Mouse (Mus musculus) embryonic facial prominence, embryonic 12.5 days (tissue): Measurements from ENCODE around the gene Mcrip1. TPM values are rescaled to one million over a fixed set of nuclear protein-coding genes. Genes with fewer than 3 reads are reported as not detected.

Source experiments
- ATAC-seq: fragments of 200-750 bp; cut with Nextera tagmentation; 2 replicates; pipeline ENCODE4 v1.8.0; 2017; ENCODE audit not compliant: insufficient number of reproducible peaks, insufficient read depth, low FRiP score, low TSS enrichment
- H3K27ac ChIP-seq: fragments of 300-500 bp; sonication (generic); 2 replicates; pipeline ENCODE4 v1.5.1; 2016; ENCODE audit warnings: mild to moderate bottlenecking
- H3K27me3 ChIP-seq: fragments of 300-500 bp; sonication (generic); 2 replicates; pipeline ENCODE4 v1.6.1; 2016; ENCODE audit warnings: mild to moderate bottlenecking, moderate library complexity
- H3K36me3 ChIP-seq: fragments of 300-500 bp; sonication (generic); 2 replicates; pipeline ENCODE4 v1.6.1; 2016; ENCODE audit warnings: mild to moderate bottlenecking
- H3K4me1 ChIP-seq: fragments of 300-500 bp; sonication (generic); 2 replicates; pipeline ENCODE4 v1.6.1; 2016
- H3K4me2 ChIP-seq: fragments of 300-500 bp; sonication (generic); replicated peaks from 2 replicates; pipeline ENCODE4 v1.6.1; 2016; ENCODE audit warnings: mild to moderate bottlenecking, moderate library complexity
- H3K4me3 ChIP-seq: fragments of 300-500 bp; sonication (generic); 2 replicates; pipeline ENCODE4 v1.5.1; 2016; ENCODE audit warnings: mild to moderate bottlenecking
- H3K9ac ChIP-seq: fragments of 300-500 bp; sonication (generic); 2 replicates; pipeline ENCODE4 v1.6.1; 2016; ENCODE audit warnings: mild to moderate bottlenecking, moderate library complexity
- H3K9me3 ChIP-seq: fragments of 300-500 bp; sonication (generic); 2 replicates; pipeline ENCODE4 v1.6.1; 2016; ENCODE audit warnings: mild to moderate bottlenecking, moderate library complexity
- WGBS: fragments of 180-500 bp; shearing (Covaris S2); methylation state at CpG from one replicate; pipeline ENCODE4 v1.1.7; 2016; 5-methylcytosine and 5-hydroxymethylcytosine counted together
- polyA plus RNA-seq: library from polyadenylated mRNA; unstranded; fragments of >200 nt; fragmentation: Nextera tagmentation; extraction: Ambion mirVana; gene quantifications from 2 replicates; pipeline ENCODE4 v1.2.1, GENCODE M21; 2016

The Mcrip1 gene
- polyA plus RNA-seq, 1 experiment from 2014 or later, result 234 TPM

DNA sequence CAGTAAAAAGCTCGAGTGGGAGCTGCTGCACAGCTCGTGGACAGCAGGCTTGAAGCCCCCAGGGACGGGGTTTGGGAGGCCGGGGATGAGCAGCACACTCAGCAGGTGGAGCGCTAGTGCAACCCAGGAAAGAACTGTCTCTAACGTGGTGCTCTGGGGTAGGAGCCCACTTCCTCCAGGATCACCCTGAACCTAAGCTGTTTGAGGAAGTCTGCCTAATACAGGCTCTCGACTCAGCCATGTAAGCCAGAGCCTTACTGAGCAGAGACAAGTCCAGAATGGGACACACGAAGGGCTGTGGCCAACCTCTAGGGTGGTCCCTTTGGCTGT lies 10.6 kb downstream of the Mcrip1 start:
- Histone ChIP-seq H3K4me1 (peaks cover 24% of the 10 kb centered on the region), H3K4me2 (no peak overlapping the region), H3K9ac (0 out of 2 replicates have a peak overlapping the region, but pooled peaks have one; percentile 1), H3K9me3 (no peaks in the 10 kb centered on the region), H3K4me3 (no peak overlapping the region), H3K27ac (peak overlapping the region; percentile 14), H3K36me3 (peaks cover 25% of the 10 kb centered on the region), H3K27me3 (peaks cover 5% of the 10 kb centered on the region)
- peak; percentile 17; the same call in 1 of the 2 replicates for ATAC-seq
- WGBS, result 55% methylated on average over 8 of the region's 8 CpGs

DNA sequence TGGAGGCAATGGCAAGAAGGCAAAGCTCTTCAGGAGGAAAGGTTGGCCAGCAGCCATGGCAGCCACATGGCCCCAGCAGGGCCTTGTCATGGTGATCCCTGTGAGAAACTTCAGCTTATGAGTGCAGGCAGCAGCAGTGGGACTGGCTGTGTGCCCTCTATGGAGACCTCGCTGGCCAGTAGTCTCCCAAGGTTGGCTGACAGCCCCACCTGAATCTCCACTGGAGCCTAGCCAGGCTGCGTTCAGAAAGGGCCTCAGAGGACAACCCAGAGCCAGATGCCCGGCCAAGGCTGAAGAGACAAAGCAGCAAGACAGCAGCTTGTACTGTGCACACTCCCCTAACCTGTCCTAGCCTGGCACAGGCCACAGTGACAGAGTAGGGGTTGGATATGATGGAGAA lies 11.0 kb downstream of the Mcrip1 start:
- H3K4me2 ChIP-seq, result no peak overlapping the region
- peaks cover 21% of the 10 kb centered on the region for H3K36me3 ChIP-seq
- H3K27me3 ChIP-seq, result peaks cover 7% of the 10 kb centered on the region
- H3K9ac ChIP-seq, result no peak overlapping the region
- no peak overlapping the region for H3K4me3 ChIP-seq
- 81% methylated on average over 3 of the region's 3 CpGs for WGBS
- H3K4me1 ChIP-seq, result peaks cover 24% of the 10 kb centered on the region
- no peak for ATAC-seq
- H3K9me3 ChIP-seq, result no peaks in the 10 kb centered on the region
- peak overlapping the region; percentile 14; the same call in 1 of the 2 replicates for H3K27ac ChIP-seq

DNA sequence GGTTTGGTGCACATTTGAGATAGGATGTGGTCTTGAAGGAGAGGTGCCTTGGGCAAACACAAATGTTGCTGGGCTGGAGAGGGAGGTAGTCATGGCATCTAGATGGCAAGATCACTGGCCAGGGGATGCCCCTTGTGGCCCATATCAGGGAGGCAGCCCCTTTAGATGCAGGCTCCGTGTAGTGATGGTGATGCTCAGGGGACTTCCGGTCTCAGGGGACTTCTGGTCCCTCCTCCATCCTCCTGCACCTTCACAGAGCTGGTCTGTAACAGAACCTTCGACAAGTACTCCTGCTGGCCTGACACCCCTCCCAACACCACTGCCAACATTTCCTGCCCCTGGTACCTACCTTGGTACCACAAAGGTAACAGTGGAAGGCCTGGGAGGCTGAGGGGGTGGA lies 13.7 kb downstream of the Mcrip1 start:
- no peaks in the 10 kb centered on the region for H3K36me3 ChIP-seq
- ATAC-seq, result no peak

DNA sequence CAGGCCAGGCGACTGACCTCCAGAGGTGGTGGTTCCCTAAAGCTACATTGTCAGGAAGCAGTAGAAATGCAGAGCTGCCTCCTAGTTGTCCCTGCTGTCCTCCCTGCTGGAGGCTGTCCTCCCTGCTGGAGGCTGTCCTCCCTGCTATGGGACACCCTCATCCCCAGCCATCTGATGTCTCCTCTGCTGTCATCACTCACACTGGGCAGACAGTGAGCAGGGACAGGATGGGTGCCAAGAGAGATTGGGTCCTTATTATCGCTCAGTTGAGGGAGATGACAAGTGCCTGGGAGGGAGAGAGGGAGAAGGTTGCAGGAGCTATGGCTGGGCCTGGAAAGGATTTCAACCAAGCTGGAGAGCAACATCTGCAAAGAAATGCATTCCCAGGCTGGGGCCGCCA lies 14.4 kb downstream of the Mcrip1 start:
- Histone ChIP-seq H3K9ac (no peak overlapping the region), H3K4me2 (no peak overlapping the region), H3K27me3 (peaks cover 40% of the 10 kb centered on the region), H3K27ac (no peak overlapping the region), H3K9me3 (no peaks in the 10 kb centered on the region), H3K4me3 (no peak overlapping the region), H3K36me3 (no peaks in the 10 kb centered on the region), H3K4me1 (peaks cover 26% of the 10 kb centered on the region)
- no peak for ATAC-seq
- 62% methylated on average over 3 of the region's 3 CpGs for WGBS

More for the DNA sequence above, 13.7 kb downstream of the Mcrip1 start:
- Histone ChIP-seq H3K4me2 (no peak overlapping the region), H3K9ac (no peak overlapping the region), H3K4me3 (no peak overlapping the region), H3K27ac (no peak overlapping the region), H3K27me3 (peaks cover 33% of the 10 kb centered on the region), H3K9me3 (no peaks in the 10 kb centered on the region), H3K4me1 (peaks cover 26% of the 10 kb centered on the region)
- 74% methylated on average over 3 of the region's 3 CpGs for WGBS

DNA sequence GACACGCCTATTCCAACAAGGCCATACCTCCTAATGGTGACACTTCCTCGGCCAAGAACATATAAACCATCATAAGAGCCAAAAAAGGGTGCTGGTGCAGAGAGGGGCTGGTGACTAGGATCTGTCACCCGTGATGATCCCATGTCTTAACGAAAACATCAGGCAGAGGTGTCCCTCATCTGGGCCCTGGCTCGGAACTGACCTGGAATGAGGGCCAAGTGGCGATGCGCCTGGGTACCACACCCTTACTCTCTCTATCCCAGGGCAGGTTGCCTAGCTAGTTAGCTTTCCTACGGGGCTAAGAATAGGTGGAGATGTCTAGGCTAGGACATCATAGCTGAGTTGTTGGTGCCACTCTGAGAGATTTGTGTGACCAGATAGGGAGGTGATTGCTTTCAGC lies 15.4 kb downstream of the Mcrip1 start:
- Histone ChIP-seq H3K36me3 (no peaks in the 10 kb centered on the region), H3K27me3 (peaks cover 51% of the 10 kb centered on the region), H3K9me3 (no peaks in the 10 kb centered on the region), H3K4me3 (no peak overlapping the region), H3K27ac (no peak overlapping the region), H3K4me1 (peaks cover 16% of the 10 kb centered on the region), H3K9ac (no peak overlapping the region), H3K4me2 (no peak overlapping the region)
- no peak for ATAC-seq
- 88% methylated on average over 8 of the region's 8 CpGs for WGBS

DNA sequence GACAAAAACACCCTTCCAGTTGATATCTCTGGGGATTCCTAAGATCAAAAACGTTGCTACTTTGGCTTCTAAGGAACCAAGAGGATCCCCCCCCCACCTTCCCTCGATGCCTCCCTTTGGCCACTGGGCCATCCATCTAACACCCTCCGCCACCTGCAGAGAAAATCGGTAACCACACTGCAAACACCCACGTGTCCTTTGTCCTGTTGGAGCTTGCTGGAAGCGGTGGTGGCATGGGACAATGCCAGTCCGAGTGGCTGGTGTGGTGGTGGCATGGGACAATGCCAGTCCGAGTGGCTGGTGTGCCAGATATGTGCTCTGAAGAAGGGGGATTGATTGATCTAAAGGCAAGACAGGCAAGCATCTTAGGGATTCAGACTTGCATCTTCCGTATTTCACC lies 17.9 kb downstream of the Mcrip1 start:
- Histone ChIP-seq H3K4me3 (no peak overlapping the region), H3K9ac (no peak overlapping the region), H3K9me3 (no peaks in the 10 kb centered on the region), H3K36me3 (no peaks in the 10 kb centered on the region), H3K27me3 (peaks cover 65% of the 10 kb centered on the region), H3K27ac (no peak overlapping the region), H3K4me2 (no peak overlapping the region), H3K4me1 (peaks cover 9% of the 10 kb centered on the region; the same call in 1 of the 2 replicates)
- no peak for ATAC-seq
- 29% methylated on average over 9 of the region's 9 CpGs for WGBS

DNA sequence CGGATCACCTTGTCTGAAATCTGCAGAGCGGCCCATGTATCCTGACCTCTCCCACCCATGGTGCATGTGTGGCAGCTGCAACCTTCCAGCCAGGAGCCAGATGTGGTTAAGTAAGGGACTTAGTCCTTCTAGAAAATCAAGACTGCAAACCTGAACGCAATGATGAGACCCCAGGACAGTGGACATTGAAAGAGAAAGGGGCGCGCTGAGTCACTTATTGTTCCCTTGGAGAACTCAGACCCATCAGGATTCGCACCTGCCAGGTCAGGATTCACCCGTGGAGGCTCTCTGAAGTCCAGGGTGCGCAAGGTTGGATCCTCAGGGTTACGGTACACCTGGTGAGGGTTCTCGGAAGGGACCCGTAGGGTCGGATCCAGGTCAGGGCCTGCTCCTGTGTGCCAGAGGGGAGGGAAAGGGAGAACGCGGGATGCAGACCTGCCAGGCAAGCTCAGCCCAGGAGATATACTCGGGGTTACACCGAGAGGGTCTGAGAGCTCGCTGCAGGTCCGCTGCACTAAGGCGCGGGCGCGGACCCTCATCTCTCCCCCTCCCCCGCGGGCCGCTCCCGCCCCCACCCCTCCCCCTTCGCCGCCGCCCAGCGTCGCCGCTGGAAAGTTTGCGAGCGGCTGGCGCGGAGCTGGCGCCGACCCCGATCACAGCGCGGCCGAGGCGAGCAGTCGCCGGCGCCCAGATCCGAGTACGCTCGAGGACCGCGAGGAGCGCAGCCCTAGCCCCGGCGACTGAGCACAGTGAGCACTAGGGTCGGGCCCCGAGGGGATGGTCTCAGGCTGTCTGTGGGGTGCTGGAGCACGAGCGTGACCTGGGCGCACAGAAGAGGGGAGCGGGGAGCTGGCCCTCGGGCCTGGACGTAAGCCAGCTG lies 19.2 kb downstream of the Mcrip1 start, which contains the start of gene Gcgr:
Gene Gcgr (plus strand): TSS at position 615 of the 880 bp plus-strand sequence.
- Histone ChIP-seq H3K36me3 (no peaks in the 10 kb centered on the region), H3K4me1 (peaks cover 9% of the 10 kb centered on the region; the same call in 1 of the 2 replicates), H3K4me3 (peak within 1 kb of the TSS; percentile 40), H3K4me2 (peak within 1 kb of the TSS; percentile 83), H3K27ac (no peak within 1 kb of the TSS), H3K9ac (peak within 1 kb of the TSS; percentile 65), H3K9me3 (no peaks in the 10 kb centered on the region), H3K27me3 (peaks cover 65% of the 10 kb centered on the region)
- no peak; the same call in 1 of the 2 replicates for ATAC-seq
- 8% methylated on average over 46 of the region's 62 CpGs for WGBS

DNA sequence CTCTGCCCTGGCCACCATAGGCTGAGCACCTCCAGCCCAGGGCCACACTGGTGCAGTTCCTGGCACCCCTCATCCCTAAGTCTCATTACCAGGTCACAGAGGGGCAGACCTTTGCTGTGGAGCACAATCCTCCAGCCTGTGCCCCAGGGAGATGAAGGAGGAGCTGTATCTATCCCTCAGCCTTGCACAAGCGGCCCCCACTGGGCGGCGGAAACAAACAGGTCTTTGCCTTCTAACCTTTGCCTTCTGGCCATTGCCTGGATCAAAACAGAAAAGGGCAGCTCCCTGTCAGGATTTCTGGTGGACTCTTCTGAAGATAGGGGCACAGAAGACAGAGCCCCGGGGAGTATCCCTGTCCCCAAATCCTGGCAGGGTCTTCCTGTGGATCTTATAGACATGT lies 20.6 kb downstream of the Mcrip1 start:
- WGBS, result 34% methylated on average over 4 of the region's 4 CpGs
- no peak for ATAC-seq
- Histone ChIP-seq H3K27me3 (peaks cover 60% of the 10 kb centered on the region), H3K27ac (no peak overlapping the region), H3K4me3 (no peak overlapping the region), H3K9me3 (no peaks in the 10 kb centered on the region), H3K36me3 (no peaks in the 10 kb centered on the region), H3K9ac (no peak overlapping the region), H3K4me1 (peaks cover 9% of the 10 kb centered on the region; the same call in 1 of the 2 replicates), H3K4me2 (no peak overlapping the region)

DNA sequence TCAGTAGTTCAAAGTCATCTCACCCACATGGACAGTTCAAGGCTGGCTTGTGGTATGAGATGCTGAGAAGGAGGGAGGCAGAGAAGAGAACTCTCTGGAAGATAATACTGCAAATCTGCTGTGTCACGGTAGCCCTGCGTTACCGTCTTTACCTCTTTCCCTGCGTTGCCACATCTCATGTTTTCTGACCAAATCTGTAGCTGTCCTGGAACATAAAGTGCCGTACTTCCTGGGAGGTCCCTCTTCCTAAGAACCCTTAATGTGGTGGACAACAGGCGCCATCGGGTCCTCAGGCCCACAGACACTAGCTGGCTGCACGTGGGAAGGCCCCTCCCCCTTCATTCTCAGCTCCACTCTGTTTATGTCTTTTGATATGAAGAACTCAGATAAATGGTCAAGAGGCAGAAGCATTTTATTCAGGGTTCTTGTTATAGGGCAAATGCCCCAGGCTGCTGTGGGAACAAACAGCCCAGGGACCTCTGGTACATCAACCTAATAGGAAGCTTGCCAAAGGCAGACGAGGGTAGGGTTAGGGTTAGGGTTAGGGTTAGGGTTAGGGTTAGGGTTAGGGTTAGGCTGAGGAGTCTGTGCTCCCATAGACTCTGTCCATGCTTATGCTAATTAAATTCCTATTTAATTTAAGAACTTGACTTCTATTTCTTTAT lies 21.7 kb downstream of the Mcrip1 start:
- no peak overlapping the region for H3K4me2 ChIP-seq
- peaks cover 51% of the 10 kb centered on the region for H3K27me3 ChIP-seq
- H3K4me3 ChIP-seq, result no peak overlapping the region
- H3K4me1 ChIP-seq, result peaks cover 9% of the 10 kb centered on the region; the same call in 1 of the 2 replicates
- no peak overlapping the region for H3K9ac ChIP-seq
- H3K27ac ChIP-seq, result no peak overlapping the region
- no peaks in the 10 kb centered on the region for H3K9me3 ChIP-seq
- ATAC-seq, result no peak
- H3K36me3 ChIP-seq, result no peaks in the 10 kb centered on the region
- WGBS, result 73% methylated on average over 9 of the region's 9 CpGs

DNA sequence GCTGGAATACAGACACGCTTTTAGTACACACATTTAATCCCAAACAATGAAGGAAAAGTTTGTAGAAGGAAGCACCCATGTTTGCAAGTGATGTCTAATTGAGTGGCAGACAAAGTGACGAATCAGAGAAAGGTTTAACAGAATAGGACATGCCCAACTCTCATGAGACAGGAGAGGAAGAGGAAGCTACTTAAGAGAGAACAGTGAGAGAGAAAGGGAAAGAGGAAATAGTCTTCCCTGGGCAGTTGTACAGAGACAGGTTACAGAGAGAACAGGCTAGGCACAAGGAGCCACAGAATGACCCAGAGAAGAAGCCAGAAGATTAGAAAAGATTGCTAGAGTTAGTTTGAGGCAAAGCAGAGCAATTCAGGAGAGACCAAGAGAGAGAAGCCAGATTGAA lies 23.6 kb downstream of the Mcrip1 start:
- H3K9me3 ChIP-seq, result no peaks in the 10 kb centered on the region
- no peak overlapping the region for H3K4me2 ChIP-seq
- peaks cover 9% of the 10 kb centered on the region; the same call in 1 of the 2 replicates for H3K4me1 ChIP-seq
- H3K9ac ChIP-seq, result no peak overlapping the region
- peaks cover 33% of the 10 kb centered on the region for H3K27me3 ChIP-seq
- H3K27ac ChIP-seq, result no peak overlapping the region
- no peak overlapping the region for H3K4me3 ChIP-seq
- ATAC-seq, result no peak
- WGBS, result 72% methylated on average over 2 of the region's 2 CpGs
- H3K36me3 ChIP-seq, result no peaks in the 10 kb centered on the region

DNA sequence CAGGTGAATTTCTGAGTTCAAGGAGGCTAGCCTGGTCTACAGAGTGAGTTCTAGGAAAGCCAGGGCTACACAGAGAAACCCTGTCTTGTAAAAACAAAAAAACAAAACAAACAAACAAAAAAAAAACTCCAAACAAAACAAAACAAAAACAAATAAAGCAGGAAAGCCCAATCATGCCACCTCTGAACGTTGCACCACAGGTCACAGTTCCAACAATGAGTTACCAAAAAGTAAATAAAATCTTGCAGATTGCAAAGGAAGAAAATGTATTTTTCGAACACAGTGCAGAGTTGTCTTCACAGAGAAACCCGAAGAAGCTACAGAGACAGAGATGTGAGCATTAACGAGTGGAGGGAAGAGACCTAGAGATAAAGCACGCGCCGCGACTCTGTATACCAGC lies 26.9 kb downstream of the Mcrip1 start:
- ATAC-seq, result no peak
- no peak overlapping the region for H3K4me2 ChIP-seq
- no peak overlapping the region for H3K27ac ChIP-seq
- H3K4me1 ChIP-seq, result no peaks in the 10 kb centered on the region
- no peak overlapping the region for H3K4me3 ChIP-seq
- no peaks in the 10 kb centered on the region; the same call in 1 of the 2 replicates for H3K27me3 ChIP-seq
- H3K36me3 ChIP-seq, result no peaks in the 10 kb centered on the region
- H3K9ac ChIP-seq, result no peak overlapping the region
- no peaks in the 10 kb centered on the region for H3K9me3 ChIP-seq
- 89% methylated on average over 8 of the region's 8 CpGs for WGBS
